Mouse (Mus musculus) stomach, embryonic 15.5 days (tissue): ENCODE data around the gene Abcc1. TPM values are rescaled to one million over a fixed set of nuclear protein-coding genes. Genes with fewer than 3 reads are reported as not detected.

ENCODE experiments used
- ATAC-seq: fragments of 200-750 bp; cut with Nextera tagmentation; 2 replicates; pipeline ENCODE4 v1.8.0; 2017; ENCODE audit warnings: low read depth, moderate number of reproducible peaks, moderate TSS enrichment; ENCODE audit not compliant: insufficient read depth, low FRiP score
- H3K27ac ChIP-seq: fragments of 300-500 bp; sonication (generic); 2 replicates; pipeline ENCODE4 v1.5.1; 2015; ENCODE audit warnings: mild to moderate bottlenecking, inconsistent platforms
- H3K27me3 ChIP-seq: fragments of 300-500 bp; sonication (generic); replicated peaks from 2 replicates; pipeline ENCODE4 v1.6.1; 2015; ENCODE audit warnings: inconsistent platforms
- H3K36me3 ChIP-seq: fragments of 300-500 bp; sonication (generic); 2 replicates; pipeline ENCODE4 v1.6.1; 2015; ENCODE audit warnings: inconsistent platforms
- H3K4me1 ChIP-seq: fragments of 300-500 bp; sonication (generic); 2 replicates; pipeline ENCODE4 v1.6.1; 2015; ENCODE audit warnings: inconsistent platforms
- H3K4me2 ChIP-seq: fragments of 300-500 bp; sonication (generic); 2 replicates; pipeline ENCODE4 v1.6.1; 2015; ENCODE audit warnings: mild to moderate bottlenecking, inconsistent platforms
- H3K4me3 ChIP-seq: fragments of 300-500 bp; sonication (generic); replicated peaks from 2 replicates; pipeline ENCODE4 v1.5.1; 2015; ENCODE audit warnings: inconsistent platforms
- H3K9ac ChIP-seq: fragments of 300-500 bp; sonication (generic); 2 replicates; pipeline ENCODE4 v1.6.1; 2015; ENCODE audit warnings: inconsistent platforms
- H3K9me3 ChIP-seq: fragments of 300-500 bp; sonication (generic); 2 replicates; pipeline ENCODE4 v1.6.1; 2016; ENCODE audit warnings: inconsistent platforms
- WGBS: fragments of 180-500 bp; shearing (Covaris S2); methylation state at CpG from one replicate; pipeline ENCODE4 v1.1.7; 2015; 5-methylcytosine and 5-hydroxymethylcytosine counted together
- polyA plus RNA-seq: library from polyadenylated mRNA; unstranded; fragments of >200 nt; fragmentation: Nextera tagmentation; extraction: Ambion mirVana; gene quantifications from 2 replicates; pipeline ENCODE4 v1.2.1, GENCODE M21; 2015

Gene Abcc1
- polyA plus RNA-seq, 1 experiment from 2014 or later, result 11.2 TPM

DNA sequence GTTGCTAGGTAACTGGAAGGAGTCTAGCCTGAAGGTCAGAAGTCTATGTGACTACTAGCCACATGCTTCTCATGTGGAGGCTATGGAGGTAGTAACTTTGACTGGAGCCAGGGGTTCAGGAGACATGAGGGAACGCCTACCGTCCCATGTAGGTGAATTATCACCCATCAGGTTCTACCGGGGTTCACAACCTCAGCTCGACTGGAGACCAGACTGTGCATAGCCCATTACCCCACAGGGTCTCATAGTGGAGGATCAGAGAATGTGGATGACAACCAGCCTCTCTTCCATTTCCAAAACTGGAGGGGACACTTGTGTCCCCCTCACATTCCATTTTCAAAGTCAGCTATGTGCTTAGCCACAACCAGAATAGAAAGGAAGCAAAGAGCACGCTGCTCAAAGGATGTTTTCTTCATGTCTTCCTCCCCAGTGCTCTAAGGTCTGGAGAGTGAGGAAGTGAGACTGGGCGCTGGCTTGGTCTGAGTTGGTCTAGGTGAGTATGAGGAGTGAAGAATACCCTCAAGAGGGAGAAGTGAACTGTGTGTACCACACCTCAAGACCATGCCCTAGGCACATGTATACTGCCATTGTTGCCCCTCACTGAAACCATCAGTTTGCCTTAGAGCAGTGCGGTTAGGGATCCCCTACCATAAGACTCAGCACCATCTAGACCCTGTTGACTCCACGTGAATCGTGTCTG, 115.5 kb downstream of the Abcc1 start:
- no peaks in the 10 kb centered on the region for H3K27me3 ChIP-seq
- no peaks in the 10 kb centered on the region for H3K9me3 ChIP-seq
- WGBS, result 90% methylated on average over 9 of the region's 9 CpGs
- no peak for ATAC-seq
- no peaks in the 10 kb centered on the region for H3K4me1 ChIP-seq
- no peak overlapping the region for H3K4me3 ChIP-seq
- no peak overlapping the region for H3K9ac ChIP-seq
- peaks cover 4% of the 10 kb centered on the region; the same call in 1 of the 2 replicates for H3K36me3 ChIP-seq
- no peak overlapping the region for H3K4me2 ChIP-seq
- H3K27ac ChIP-seq, result no peak overlapping the region

DNA sequence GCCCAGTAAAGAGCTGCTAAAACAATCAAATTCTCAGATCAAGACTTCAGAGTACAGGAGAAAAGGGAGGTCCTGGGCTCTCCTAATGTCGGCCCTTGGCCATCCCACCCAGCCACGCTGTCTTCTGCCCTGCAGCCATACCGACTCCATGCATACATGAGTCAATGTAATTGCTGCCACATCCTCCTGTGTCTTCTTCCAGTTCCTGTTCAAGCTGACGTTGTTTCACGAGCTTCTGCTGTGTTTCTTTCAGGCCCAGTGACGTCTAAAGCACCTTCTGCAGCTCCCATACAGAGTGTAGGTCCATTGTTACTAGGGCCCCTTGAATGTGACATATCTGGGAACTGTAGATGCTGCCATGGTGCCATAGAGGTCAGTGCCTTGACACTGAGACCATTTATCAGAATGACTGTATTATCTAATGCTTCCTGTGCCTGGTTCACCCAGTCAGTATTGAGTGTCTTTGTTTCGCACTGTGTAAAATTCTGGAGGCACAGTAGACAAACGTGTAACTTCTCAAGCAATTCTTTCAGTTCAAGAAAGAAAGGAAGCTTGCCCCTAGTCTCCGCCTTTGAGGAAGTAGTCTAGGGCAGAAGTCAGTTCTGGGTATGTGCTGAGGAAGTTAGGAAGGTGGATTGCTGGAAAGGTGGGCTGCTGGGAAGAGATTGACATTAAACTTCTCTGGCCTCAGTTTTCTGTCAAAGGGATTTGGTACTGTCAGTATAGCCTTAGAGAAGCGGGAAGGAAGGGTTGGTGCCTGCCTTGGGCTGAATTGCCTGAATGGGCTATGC, 116.3 kb downstream of the Abcc1 start:
- 53% methylated on average over 10 of the region's 10 CpGs for WGBS
- Histone ChIP-seq H3K4me3 (no peak overlapping the region), H3K4me1 (no peaks in the 10 kb centered on the region), H3K36me3 (peaks cover 4% of the 10 kb centered on the region; the same call in 1 of the 2 replicates), H3K4me2 (no peak overlapping the region), H3K9me3 (no peaks in the 10 kb centered on the region), H3K27me3 (no peaks in the 10 kb centered on the region), H3K9ac (no peak overlapping the region), H3K27ac (no peak overlapping the region)
- ATAC-seq, result no peak

- Histone ChIP-seq H3K9ac (no peak overlapping the region), H3K9me3 (no peaks in the 10 kb centered on the region), H3K27me3 (no peaks in the 10 kb centered on the region), H3K4me1 (no peaks in the 10 kb centered on the region), H3K27ac (no peak overlapping the region), H3K36me3 (no peaks in the 10 kb centered on the region), H3K4me3 (no peak overlapping the region), H3K4me2 (no peak overlapping the region)
- no peak for ATAC-seq
- WGBS, result 91% methylated on average over 2 of the region's 2 CpGs
Measured at GRCm38 (mm10) chr16:14479641-14480040, 118.3 kb downstream of the Abcc1 start.

DNA sequence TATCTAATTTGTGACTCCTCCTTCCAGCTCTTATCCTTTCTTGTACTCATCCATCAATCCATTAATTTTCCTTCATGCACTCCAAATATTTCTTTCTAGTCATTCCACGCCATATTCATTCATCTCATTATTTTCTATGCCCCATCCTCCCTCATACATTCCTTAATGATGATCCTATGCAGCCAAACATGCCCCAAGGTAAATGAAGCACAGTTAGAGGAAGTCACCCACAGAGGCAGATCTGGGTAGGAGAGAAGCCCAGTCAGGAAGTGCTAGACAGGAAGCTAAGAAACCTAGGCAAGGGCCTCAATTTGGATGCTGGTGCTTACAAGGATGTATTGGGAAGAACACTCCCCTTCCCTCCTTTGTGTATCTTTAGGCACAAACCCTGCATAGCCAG, 121.9 kb downstream of the Abcc1 start:
- Histone ChIP-seq H3K4me1 (no peaks in the 10 kb centered on the region), H3K9ac (no peak overlapping the region), H3K9me3 (no peaks in the 10 kb centered on the region), H3K4me2 (no peak overlapping the region), H3K27ac (no peak overlapping the region), H3K27me3 (no peaks in the 10 kb centered on the region), H3K4me3 (no peak overlapping the region), H3K36me3 (no peaks in the 10 kb centered on the region)
- ATAC-seq, result no peak
- 56% methylated on average over 1 of the region's 1 CpGs for WGBS

DNA sequence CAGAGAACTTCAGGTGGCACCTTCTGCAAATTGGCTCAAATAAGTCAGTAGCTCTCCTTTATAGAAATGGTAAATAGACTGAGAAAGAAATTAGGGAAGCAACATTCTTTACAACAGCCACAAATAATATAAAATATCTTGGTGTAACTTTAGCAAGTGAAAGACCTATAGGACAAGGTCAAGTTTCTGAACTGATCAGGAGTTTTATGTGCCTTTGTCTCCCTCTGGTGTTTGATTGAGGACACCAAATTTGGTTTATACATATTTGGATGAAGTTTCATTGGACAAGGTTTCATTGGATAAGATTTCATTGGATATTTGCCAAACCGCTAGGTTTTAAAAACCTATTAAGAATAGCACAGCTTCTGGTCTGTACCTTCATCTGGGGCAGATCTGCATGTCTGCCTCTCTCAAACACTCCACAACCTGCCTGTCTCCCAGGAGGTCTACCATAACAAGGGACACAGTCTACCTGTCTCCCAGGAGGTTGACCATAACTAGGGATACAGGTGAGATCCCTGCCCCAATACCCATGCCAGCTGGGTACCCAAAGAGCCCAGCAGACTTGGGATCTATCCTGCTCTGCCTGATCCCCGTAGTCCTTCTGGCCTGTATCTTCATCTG, 132.2 kb downstream of the Abcc1 start:
- H3K4me3 ChIP-seq, result no peak overlapping the region
- H3K36me3 ChIP-seq, result no peaks in the 10 kb centered on the region
- no peak overlapping the region for H3K9ac ChIP-seq
- 75% methylated on average over 2 of the region's 2 CpGs for WGBS
- ATAC-seq, result no peak
- no peak overlapping the region for H3K4me2 ChIP-seq
- no peaks in the 10 kb centered on the region for H3K9me3 ChIP-seq
- H3K27me3 ChIP-seq, result no peaks in the 10 kb centered on the region
- no peaks in the 10 kb centered on the region for H3K4me1 ChIP-seq
- no peak overlapping the region for H3K27ac ChIP-seq

DNA sequence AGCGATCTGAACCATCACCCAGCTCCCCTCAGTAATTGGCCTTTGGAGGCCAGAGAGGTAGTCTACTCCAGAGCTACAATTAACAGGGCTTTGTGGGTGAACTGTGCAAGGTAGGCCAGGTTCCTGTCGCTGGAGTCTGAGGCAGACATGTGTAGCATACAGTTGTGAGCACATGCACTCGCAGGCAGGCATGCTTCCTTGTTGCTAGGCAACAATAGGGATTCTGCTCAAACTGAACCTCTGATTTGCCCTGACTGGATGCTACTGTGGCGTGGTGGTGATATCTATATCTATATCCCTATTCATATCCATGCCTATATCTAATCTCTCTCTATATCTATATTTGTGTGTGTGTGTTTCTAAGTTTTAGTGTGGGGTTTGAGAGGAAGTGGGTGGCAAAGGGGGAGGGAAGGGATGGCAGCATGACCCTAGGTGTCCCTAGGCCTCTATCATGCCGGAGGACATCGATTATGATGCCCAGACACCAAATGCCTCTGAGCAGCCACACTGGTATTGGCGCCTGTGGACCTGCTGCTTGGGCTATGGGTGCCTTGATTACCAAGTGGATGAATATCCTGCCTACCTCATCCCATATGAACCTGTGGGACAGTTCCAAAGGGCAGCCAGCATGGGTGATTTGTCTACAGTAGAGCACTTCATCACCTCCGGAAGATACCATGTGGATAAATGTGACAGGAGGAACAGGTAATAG, 140.4 kb downstream of the Abcc1 start:
- no peak overlapping the region for H3K4me3 ChIP-seq
- H3K36me3 ChIP-seq, result no peaks in the 10 kb centered on the region
- H3K4me1 ChIP-seq, result no peaks in the 10 kb centered on the region
- H3K9ac ChIP-seq, result no peak overlapping the region
- H3K27ac ChIP-seq, result no peak overlapping the region
- WGBS, result 79% methylated on average over 8 of the region's 8 CpGs
- no peaks in the 10 kb centered on the region for H3K27me3 ChIP-seq
- no peak overlapping the region for H3K4me2 ChIP-seq
- H3K9me3 ChIP-seq, result no peaks in the 10 kb centered on the region
- no peak for ATAC-seq

- 8% methylated on average over 2 of the region's 2 CpGs for WGBS
- H3K4me1 ChIP-seq, result no peaks in the 10 kb centered on the region
- H3K9me3 ChIP-seq, result no peaks in the 10 kb centered on the region
- no peak overlapping the region for H3K4me2 ChIP-seq
- H3K27me3 ChIP-seq, result no peaks in the 10 kb centered on the region
- H3K9ac ChIP-seq, result no peak overlapping the region
- no peaks in the 10 kb centered on the region for H3K36me3 ChIP-seq
- H3K4me3 ChIP-seq, result no peak overlapping the region
- no peak for ATAC-seq
- H3K27ac ChIP-seq, result no peak overlapping the region
Measured at GRCm38 (mm10) chr16:14506461-14506860, 145.1 kb downstream of the Abcc1 start.

Other genes starting within 250 kb of the Abcc1 start
- gene Nde1, start 198.3 kb upstream of the Abcc1 start, polyA plus RNA-seq, result 85.0 and 85.7 TPM in 2 replicates
- gene Marf1, start 198.2 kb upstream of the Abcc1 start, polyA plus RNA-seq, result 14.9 and 15.3 TPM in 2 replicates
- 198 and 229 TPM in 2 replicates for gene Myh11, start 70.2 kb upstream of the Abcc1 start, polyA plus RNA-seq
- gene Fopnl, start 44.2 kb upstream of the Abcc1 start, polyA plus RNA-seq, result 149 and 157 TPM in 2 replicates
- not detected in 2 replicates for gene A630010A05Rik, start 200.8 kb downstream of the Abcc1 start, polyA plus RNA-seq